Mouse (Mus musculus): ENCODE data around the gene Dbt. TPM values are rescaled to one million over a fixed set of nuclear protein-coding genes. Genes with fewer than 3 reads are reported as not detected.

The Dbt gene
- polyA plus RNA-seq (2021; fragmentation: Nextera tagmentation) = 10.3 and 12.2 TPM in 2 replicates
- long read RNA-seq, experiment 1, transcript Dbt-201 (11 exons, 3,301 nt) = major isoform, 59 of 82 reads
- long read RNA-seq, experiment 1, partial matches to known transcripts = 4 of 82 reads
- long read RNA-seq, experiment 1, other reads (novel, unspliced or antisense) = 19 of 82 reads
- long read RNA-seq, experiment 2, transcript Dbt-201 (11 exons, 3,301 nt) = major isoform, 13 of 27 reads
- long read RNA-seq, experiment 2, partial matches to known transcripts = 11 of 27 reads
- long read RNA-seq, experiment 2, other reads (novel, unspliced or antisense) = 3 of 27 reads

GRCm38 (mm10) chr3:116512904-116513716 lies at the start of gene Dbt:
Gene Dbt, plus strand, starts transcription at chr3:116513070.

DNA sequence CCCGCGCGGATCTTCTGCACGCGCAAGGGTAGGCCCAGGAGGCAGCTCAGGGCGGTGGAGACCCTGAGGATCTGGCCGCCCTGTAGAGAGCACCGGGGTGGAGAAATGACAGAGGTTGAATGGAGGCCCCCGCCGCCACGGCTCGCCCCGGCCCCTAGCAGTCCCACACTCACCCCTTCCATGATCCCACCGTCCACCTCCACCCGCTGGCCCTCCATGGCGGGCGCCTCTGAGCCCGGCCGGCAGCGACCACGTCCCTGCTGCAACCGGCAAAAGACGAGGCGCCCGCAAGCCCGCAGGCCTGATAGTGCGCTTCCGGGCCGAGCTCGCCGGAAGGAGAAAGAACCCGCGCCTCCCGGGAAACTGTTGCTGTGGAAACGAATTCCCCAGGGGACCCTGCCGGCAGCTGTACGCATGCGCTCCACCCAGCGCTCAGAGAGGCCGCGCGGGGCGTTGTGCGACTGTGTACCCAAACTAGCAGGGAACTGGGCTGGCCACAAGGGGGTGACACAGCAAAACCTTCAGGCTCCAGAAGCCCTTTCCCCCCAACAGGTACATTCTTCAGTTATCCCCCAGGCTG lies 5.0 kb upstream of the Dbt start, which contains the start of gene Rtca:
Gene Rtca (minus strand): TSS at position 437 of the 580 bp plus-strand sequence.

GRCm38 (mm10) chr3:116562408-116563094 lies 49.7 kb downstream of the Dbt start, which contains the start of gene Lrrc39:
Gene Lrrc39, plus strand, starts transcription at chr3:116562973.

DNA sequence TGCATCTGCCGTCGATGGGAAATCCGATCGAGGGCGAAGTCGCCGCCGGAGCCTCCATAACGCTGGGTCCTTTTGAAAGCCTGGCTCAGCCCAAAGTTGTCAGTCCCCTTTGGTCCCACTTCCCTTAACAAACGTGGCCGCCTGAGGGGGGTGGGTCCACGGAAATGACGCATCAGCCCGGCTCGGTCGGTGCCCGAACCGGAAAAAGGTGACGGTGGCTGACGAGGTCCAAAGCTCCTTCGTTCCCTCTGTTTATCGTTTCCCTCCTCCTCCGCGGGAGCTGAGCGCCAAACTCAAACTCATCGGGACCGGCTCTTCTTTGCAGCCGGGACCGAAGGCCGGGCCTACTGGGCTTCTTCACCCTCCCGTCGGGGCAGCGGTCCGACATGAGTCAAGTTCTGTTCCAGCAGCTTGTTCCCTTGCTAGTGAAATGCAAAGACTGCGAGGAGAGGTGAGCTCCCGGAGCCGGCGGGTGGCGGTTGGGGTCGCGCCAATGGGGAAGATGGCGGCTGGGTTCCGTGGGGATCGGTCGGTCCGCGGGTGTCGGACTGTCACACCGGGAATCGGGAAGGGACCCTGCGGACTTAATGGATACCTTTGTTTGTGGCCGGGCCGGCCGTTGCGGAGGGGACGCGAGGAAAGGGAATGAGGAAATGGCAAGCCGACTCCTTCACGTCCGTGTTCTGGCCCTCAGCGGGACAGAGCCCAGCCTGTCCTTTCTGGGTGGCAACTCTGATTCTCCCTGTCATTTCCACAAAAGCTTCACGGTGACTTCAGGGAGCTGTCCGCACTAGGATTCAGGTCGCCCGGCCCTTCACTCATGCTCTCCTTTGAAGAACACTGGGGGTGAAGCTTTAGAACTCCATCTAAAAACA lies 82.1 kb downstream of the Dbt start, which contains the start of gene Sass6:
Gene Sass6 (plus strand): TSS at position 255 of the 875 bp plus-strand sequence.

Other genes with a start within 250 kb of the Dbt start
- 1.0 and 1.3 TPM in 2 replicates for gene Cdc14a, start 89.0 kb upstream of the Dbt start, polyA plus RNA-seq (2021; fragmentation: Nextera tagmentation)
- 62.2 and 79.1 TPM in 2 replicates for gene Rtca, start 4.9 kb upstream of the Dbt start, polyA plus RNA-seq (2021; fragmentation: Nextera tagmentation)
- gene Lrrc39, start 49.9 kb downstream of the Dbt start, polyA plus RNA-seq (2021; fragmentation: Nextera tagmentation) = 0.09 and 0.16 TPM in 2 replicates
- gene Sass6, start 81.9 kb downstream of the Dbt start, polyA plus RNA-seq (2021; fragmentation: Nextera tagmentation) = 1.5 and 2.3 TPM in 2 replicates
- 3.1 and 3.4 TPM in 2 replicates for gene Trmt13, start 101.5 kb downstream of the Dbt start, polyA plus RNA-seq (2021; fragmentation: Nextera tagmentation)
- gene Mfsd14a, start 149.6 kb downstream of the Dbt start, polyA plus RNA-seq (2021; fragmentation: Nextera tagmentation) = 43.9 and 54.5 TPM in 2 replicates
- not detected in 2 replicates for gene Gm43191, start 168.2 kb downstream of the Dbt start, polyA plus RNA-seq (2021; fragmentation: Nextera tagmentation)
- gene Slc35a3, start 199.8 kb downstream of the Dbt start, polyA plus RNA-seq (2021; fragmentation: Nextera tagmentation) = 4.3 and 16.2 TPM in 2 replicates